Mouse (Mus musculus): ENCODE results near the gene Pigg. TPM values are rescaled to one million over a fixed set of nuclear protein-coding genes. Genes with fewer than 3 reads are reported as not detected.
A peak's percentile ranks its signal among the peaks of the same experiment; 100 is the strongest.

Pigg gene
- total RNA-seq (2012; rRNA removed) (8.9 and 11.2 TPM in 2 replicates), polyA plus RNA-seq (2012; ENCODE audit: insufficient read depth in 1 of 2, insufficient read length in 2 of 2, low read depth in 1 of 2, low replicate concordance in 2 of 2, missing spikeins in 1 of 2) (1 to 10 TPM in 1 of 2 experiments, not detected in 1; 6.7 TPM)

DNA sequence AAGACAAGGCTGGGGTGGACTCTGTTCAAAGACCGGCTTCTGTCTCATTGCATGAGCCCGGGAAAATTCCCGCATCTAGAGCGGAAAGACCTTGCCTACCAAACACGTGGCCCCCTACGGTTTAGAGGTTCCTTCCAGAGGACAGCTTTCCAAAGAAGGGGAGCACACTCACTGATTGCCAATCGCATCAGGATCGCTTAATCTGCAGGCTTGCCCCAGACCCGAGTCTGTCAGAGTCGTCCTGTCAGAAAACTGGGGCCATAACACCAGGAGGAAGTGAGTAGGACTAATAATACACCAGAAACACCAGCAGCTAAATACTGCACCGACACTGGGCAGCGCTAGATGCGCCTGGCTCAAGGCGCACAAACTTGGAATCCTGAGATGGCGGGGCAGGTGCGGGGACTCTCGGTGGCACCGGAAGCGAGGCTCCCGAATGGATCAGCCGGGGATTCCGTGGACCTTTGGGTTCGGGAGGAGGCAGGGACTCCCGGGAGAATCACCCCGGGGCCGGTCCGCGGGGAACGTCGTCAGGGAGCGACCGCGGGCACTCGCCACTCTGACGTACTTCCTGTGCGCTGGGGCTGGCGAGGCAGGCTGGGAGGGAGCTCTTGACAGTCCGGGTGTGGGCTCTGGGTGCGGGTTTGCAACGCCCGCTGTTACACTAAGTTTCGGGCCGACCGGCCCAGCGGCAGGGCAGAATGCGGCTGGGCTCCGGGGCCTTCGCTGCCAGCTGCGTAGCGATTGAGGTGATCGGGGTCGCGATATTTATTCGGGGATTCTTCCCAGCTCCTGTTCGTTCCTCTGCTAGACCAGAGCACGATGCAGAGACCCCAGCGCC lies at the start of gene Pigg:
Gene Pigg (plus strand): TSS at position 386 of the 841 bp plus-strand sequence.
- no peaks in the 10 kb centered on the region for H3K27me3 ChIP-seq (ENCODE audit: control insufficient read depth in 1 of 2, insufficient read depth in 2 of 2, low read length in 2 of 2)
- peak within 1 kb of the TSS; percentile 76 to 87 for H3K4me3 ChIP-seq (ENCODE audit: control insufficient read depth in 1 of 2, insufficient read depth in 1 of 2, low read depth in 2 of 2, low read length in 2 of 2)
- TF ChIP-seq POLR2AphosphoS2 (IDR thresholded peaks at IDR 0.05; ENCODE audit: low read length), result peak; percentile 87
- TF ChIP-seq USF1 (IDR thresholded peaks at IDR 0.05; ENCODE audit: low read depth, low read length), result peak; percentile 28; the same call in 1 of the 2 replicates
- 0 out of 2 replicates have a peak, but pooled peaks have one; percentile 45 for TF ChIP-seq CHD1 (IDR thresholded peaks at IDR 0.05; ENCODE audit: low read depth, low read length)
- TF ChIP-seq ZMIZ1 (IDR thresholded peaks at IDR 0.05; ENCODE audit: low read depth, low read length), result peak; percentile 72; the same call in 1 of the 2 replicates
- TF ChIP-seq SIN3A (IDR thresholded peaks at IDR 0.05; ENCODE audit: low read length), result peak; percentile 95
- peak; percentile 96 for TF ChIP-seq NELFE (IDR thresholded peaks at IDR 0.05; ENCODE audit: low read depth, low read length)
- TF ChIP-seq KAT2A (conservative IDR thresholded peaks at IDR 0.05; ENCODE audit: low read depth, low read length), result peak; percentile 70
- TF ChIP-seq MXI1 (IDR thresholded peaks at IDR 0.05; ENCODE audit: low read depth, low read length), result peak; percentile 94
- no peak for TF ChIP-seq TAL1 (IDR thresholded peaks at IDR 0.05; ENCODE audit: low read length)
- TF ChIP-seq ETS1 (IDR thresholded peaks at IDR 0.05; ENCODE audit: low read depth, low read length), result 0 out of 2 replicates have a peak, but pooled peaks have one; percentile 55
- no peak for TF ChIP-seq UBTF (IDR thresholded peaks at IDR 0.05; ENCODE audit: borderline replicate concordance, insufficient read depth, low read depth, low read length)
- peak; percentile 50 for TF ChIP-seq TBP (IDR thresholded peaks at IDR 0.05; ENCODE audit: low read depth, low read length)
- TF ChIP-seq HCFC1 (IDR thresholded peaks at IDR 0.05; ENCODE audit: low read depth, low read length), result peak; percentile 94
- TF ChIP-seq TCF12 (IDR thresholded peaks at IDR 0.05; ENCODE audit: low read depth, low read length), result peak; percentile 65
- TF ChIP-seq NRF1 (IDR thresholded peaks at IDR 0.05; ENCODE audit: insufficient read depth, low read depth, low read length, poor library complexity, severe bottlenecking), result 0 out of 2 replicates have a peak, but pooled peaks have one; percentile 35
- TF ChIP-seq CTCF (IDR thresholded peaks at IDR 0.05 in 2 of 3, conservative IDR thresholded peaks at IDR 0.05 in 1 of 3; ENCODE audit: control insufficient read depth in 1 of 3, insufficient read depth in 1 of 3, low read depth in 2 of 3, low read length in 3 of 3, poor library complexity in 1 of 3, severe bottlenecking in 1 of 3), result no peak
- peak; percentile 93 for TF ChIP-seq MAX (IDR thresholded peaks at IDR 0.05; ENCODE audit: low read length)
- no peak for TF ChIP-seq POLR2AphosphoS5 (IDR thresholded peaks at IDR 0.05; ENCODE audit: borderline replicate concordance, low read depth, low read length)
- TF ChIP-seq USF2 (IDR thresholded peaks at IDR 0.05; ENCODE audit: borderline replicate concordance in 1 of 2, insufficient read depth in 1 of 2, low read depth in 1 of 2, low read length in 2 of 2), result no peak
- peak; percentile 82 to 93 for TF ChIP-seq POLR2A (IDR thresholded peaks at IDR 0.05; ENCODE audit: control insufficient read depth in 1 of 2, insufficient read depth in 1 of 2, low read depth in 1 of 2, low read length in 2 of 2, poor library complexity in 1 of 2)
- TF ChIP-seq MYB (IDR thresholded peaks at IDR 0.05; ENCODE audit: low read depth, low read length), result 0 out of 2 replicates have a peak, but pooled peaks have one; percentile 26
- TF ChIP-seq ELF1 (IDR thresholded peaks at IDR 0.05; ENCODE audit: low read depth, low read length), result peak; percentile 57
- peak; percentile 83 for TF ChIP-seq MAZ (IDR thresholded peaks at IDR 0.05; ENCODE audit: low read depth, low read length)
- TF ChIP-seq GATA1 (IDR thresholded peaks at IDR 0.05; ENCODE audit: low read depth, low read length), result no peak
- TF ChIP-seq MYC (IDR thresholded peaks at IDR 0.05; ENCODE audit: low read depth, low read length), result peak; percentile 95
- TF ChIP-seq EP300 (IDR thresholded peaks at IDR 0.05; ENCODE audit: low read depth in 1 of 2, low read length in 2 of 2), result 0 out of 4 replicates have a peak, but pooled peaks of 1 of the 2 experiments have one; percentile 25
- TF ChIP-seq CHD2 (IDR thresholded peaks at IDR 0.05; ENCODE audit: low read length), result no peak
- TF ChIP-seq E2F4 (IDR thresholded peaks at IDR 0.05; ENCODE audit: borderline replicate concordance, low read depth, low read length), result peak; percentile 84; the same call in 1 of the 2 replicates
- peak; percentile 95 for DNase-seq (ENCODE audit: low read depth, low spot score)
- H3K36me3 ChIP-seq (ENCODE audit: control insufficient read depth in 1 of 2, insufficient read depth in 2 of 2, low read length in 2 of 2), result peaks cover 0 to 13% of the 10 kb centered on the region in 2 experiments; a peak in 2 of 4 replicates
- H3K27ac ChIP-seq (ENCODE audit: control insufficient read depth, low read depth, low read length), result peak within 1 kb of the TSS; percentile 89
- H3K9ac ChIP-seq (ENCODE audit: control insufficient read depth, low read depth, low read length, poor library complexity, severe bottlenecking), result peak within 1 kb of the TSS; percentile 88
- peaks cover 16% of the 10 kb centered on the region for H3K79me2 ChIP-seq (ENCODE audit: control insufficient read depth, insufficient read depth, low read length, poor library complexity)
- no peaks in the 10 kb centered on the region for H3K9me3 ChIP-seq (replicated peaks; ENCODE audit: insufficient read depth, low read length)
- peaks cover 2 to 5% of the 10 kb centered on the region in 2 experiments; a peak in 3 of 4 replicates for H3K4me1 ChIP-seq (ENCODE audit: control insufficient read depth in 1 of 2, insufficient read depth in 2 of 2, low read length in 2 of 2)

Data from MEL (cell line).